Mouse (Mus musculus) heart, postnatal 0 days (tissue): ENCODE measurements at regions not wholly inside any gene's neighbourhood (a gene's known extent, or its start where the extent isn't known, plus 50 kb on each side); places are given as distances from the start of the nearest gene placed in this dataset.

Source experiments
- CTCF ChIP-seq: IDR thresholded peaks from 2 replicates; pipeline ENCODE4 v1.5.1; 2016; ENCODE audit warnings: antibody characterized with exemption, control low read depth, low read depth
- EP300 ChIP-seq: IDR thresholded peaks from 2 replicates; pipeline ENCODE4 v1.6.1; 2016; ENCODE audit warnings: antibody characterized with exemption, low read depth

DNA sequence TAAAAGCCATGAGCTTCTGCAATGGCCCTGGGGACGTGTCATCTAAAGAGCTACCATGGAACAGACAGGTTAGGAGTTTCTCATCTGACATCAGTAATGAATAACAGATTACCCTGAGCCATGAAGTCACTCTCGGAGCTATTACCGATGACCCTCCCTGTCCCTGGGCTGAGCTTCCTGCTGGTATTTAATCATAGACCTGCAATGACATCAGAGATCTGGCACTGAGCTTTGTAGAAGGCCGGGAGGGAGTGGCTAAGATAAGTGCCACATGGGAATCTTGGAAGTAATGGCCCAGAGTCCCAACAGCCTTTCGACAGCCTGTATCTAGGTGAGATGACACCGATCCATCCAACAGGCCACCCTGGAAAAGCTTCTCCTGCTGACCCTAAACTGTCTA lies 271.3 kb upstream of the Nfe2l3 start:
- TF ChIP-seq CTCF: no peak
- TF ChIP-seq EP300: no peak
